Mouse (Mus musculus) T-helper 17 cell (primary cell): ENCODE measurements around the gene Lrrtm4.

Source experiments
- in situ Hi-C, 2 experiments: fragments of 300-600 bp; cut with MboI, MseI; formaldehyde crosslinking; loops; 1 replicate in 1 of 2; 2 replicates in 1 of 2; pipeline ENCODE4 v1.15.1; 2025; ENCODE audit warnings: high pct_unique_total_duplicates in 2 of 2

Gene Lrrtm4

GRCm38 (mm10) chr6:80018765-80019164 is at the start of gene Lrrtm4:
TSS of gene Lrrtm4 (plus strand) at chr6:80018877.
- in situ Hi-C loops: loop anchor here in 1 of 2 experiments (25.0 kb wide), 1 partner anchor 506 kb away; no protein-coding TSS in a partner anchor

DNA sequence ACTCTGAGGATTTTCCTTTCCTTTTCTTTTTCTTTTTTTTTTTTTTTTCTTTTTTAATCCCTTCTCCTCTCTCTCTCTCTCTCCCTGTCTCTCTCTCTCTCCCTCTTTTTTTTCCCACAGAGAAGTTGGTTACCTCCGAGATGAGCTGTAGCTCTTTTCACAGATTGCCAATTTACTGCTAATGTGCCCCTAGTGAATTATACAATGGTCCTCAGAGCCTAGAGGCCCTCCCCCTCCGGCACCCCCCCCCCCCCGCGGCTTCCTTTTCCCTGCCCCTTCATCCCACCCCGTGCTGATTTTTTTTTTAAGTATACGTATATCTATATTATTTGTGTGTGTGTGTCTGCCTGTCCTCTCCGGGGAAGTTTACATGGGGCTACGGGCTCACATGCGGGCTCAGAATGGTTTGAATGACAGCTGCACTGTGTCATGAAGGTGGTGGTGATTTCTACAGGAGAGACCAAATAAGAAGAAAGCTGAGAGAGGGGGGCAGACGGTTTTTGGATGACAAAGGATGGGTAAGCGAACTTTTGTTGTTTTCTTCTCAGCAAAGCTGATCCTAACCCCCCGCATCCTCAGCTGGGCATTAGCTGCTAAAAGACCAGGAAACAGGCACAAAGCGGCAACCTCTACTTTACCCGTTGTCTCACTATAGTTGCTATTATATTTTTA is 648 bp downstream of the Lrrtm4 start:
- in situ Hi-C loops: loop anchor here in 1 of 2 experiments (25.0 kb wide), 1 partner anchor 507 kb away; no protein-coding TSS in a partner anchor

DNA sequence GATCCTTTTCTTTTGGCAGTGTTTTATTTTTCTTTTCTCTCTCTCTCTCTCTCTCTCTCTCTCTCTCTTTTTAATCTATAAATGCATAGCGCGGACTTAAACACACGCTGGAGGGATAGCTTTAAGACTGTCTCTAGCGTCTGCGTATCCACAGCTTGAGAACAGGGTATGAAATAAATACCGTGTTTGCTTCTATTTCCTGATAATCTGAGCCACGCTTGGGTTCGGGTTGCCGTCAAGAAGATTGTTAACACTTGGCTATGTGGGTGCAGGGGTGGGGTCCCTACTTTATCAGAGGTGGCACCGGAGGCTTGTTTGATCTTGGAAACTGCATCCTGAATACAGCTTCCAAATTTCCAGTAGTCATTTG is 1.2 kb downstream of the Lrrtm4 start:
- in situ Hi-C loops: loop anchor here in 1 of 2 experiments (25.0 kb wide), 1 partner anchor 508 kb away; no protein-coding TSS in a partner anchor

DNA sequence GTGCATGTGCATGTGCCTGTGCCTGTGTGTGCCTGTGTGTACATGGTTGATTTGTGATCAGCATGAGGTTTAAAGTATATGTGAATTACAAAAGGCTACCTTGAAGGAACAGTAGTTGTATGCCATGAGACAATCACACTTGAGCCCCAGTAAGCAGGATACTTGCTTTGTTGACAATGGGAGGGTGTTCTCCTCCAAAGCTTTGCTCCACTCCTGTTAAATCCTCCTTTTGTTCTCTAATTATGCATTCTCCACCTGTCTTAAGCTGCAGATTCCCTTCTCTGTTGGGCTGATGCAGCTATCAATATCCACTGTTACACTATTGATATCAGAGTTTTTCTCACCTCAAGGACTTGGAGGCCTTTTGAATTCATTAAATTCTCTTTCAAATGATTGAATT is 38.2 kb downstream of the Lrrtm4 start:
- in situ Hi-C loops: no loop called here

GRCm38 (mm10) chr6:80078001-80078400 is 59.3 kb downstream of the Lrrtm4 start:
- in situ Hi-C loops: no loop called here

GRCm38 (mm10) chr6:80079290-80079689 is 60.6 kb downstream of the Lrrtm4 start:
- in situ Hi-C loops: no loop called here

GRCm38 (mm10) chr6:80094909-80095308 is 76.2 kb downstream of the Lrrtm4 start:
- in situ Hi-C loops: no loop called here

DNA sequence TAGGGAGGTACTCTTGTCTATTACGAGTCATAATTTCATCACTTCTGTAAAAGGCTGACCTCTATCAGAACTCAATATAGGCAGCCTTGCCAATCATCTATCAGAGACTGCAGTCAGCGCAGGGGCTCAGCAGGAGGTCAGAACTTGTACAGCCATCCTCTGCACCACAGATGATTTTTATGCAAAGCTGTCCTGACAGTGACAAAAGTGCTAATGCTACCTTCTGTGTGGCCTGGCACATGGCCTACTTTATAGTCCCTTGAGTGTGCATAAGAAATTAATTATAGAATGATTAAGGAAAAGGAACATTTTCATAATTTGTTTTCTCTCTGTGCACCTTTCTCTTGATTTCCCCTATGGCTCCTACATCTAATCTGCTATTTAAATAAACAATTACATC is 86.7 kb downstream of the Lrrtm4 start:
- in situ Hi-C loops: no loop called here

- in situ Hi-C loops: no loop called here
These were observed 87.2 kb downstream of the Lrrtm4 start for GRCm38 (mm10) chr6:80105843-80106242.

DNA sequence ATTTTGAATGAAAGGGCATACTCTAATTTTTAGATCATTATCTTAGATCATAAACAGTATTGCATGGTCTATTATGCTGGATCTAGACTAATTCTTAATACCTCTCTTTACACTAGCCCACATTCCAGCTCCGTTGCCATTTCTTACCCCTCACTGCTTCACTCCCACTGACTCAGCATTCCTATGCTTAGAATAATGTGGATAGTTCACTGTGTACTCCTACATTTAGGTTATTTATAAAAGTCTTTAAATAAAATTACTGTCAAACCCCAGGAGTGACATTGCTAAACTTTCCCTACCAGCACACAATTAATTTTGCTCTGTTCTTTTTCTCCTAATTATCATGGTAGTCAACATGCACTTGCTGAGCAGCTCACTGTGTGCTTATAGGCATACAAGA is 107.7 kb downstream of the Lrrtm4 start:
- in situ Hi-C loops: no loop called here

- in situ Hi-C loops: no loop called here
These were observed 143.9 kb downstream of the Lrrtm4 start for GRCm38 (mm10) chr6:80162585-80162984.

DNA sequence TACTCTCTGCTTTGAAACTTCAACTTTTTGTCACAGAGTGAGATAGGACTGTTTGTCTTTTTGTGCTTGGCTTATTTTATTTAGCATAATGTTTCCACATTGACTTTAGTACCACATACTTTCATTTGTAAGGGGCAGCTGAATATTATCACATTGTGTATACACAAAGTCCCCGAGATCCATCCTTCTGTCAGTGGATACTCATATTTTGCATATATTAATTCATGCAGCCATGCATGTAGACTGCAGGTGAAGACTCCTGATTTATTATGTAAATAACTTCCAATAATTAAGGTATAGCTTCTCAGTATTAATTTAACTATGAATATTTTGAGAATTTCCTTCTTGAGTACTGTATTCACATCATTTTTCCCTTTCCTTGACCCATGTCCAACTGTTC is 163.2 kb downstream of the Lrrtm4 start:
- in situ Hi-C loops: no loop called here

- in situ Hi-C loops: no loop called here
These were observed 163.7 kb downstream of the Lrrtm4 start for GRCm38 (mm10) chr6:80182353-80182752.

DNA sequence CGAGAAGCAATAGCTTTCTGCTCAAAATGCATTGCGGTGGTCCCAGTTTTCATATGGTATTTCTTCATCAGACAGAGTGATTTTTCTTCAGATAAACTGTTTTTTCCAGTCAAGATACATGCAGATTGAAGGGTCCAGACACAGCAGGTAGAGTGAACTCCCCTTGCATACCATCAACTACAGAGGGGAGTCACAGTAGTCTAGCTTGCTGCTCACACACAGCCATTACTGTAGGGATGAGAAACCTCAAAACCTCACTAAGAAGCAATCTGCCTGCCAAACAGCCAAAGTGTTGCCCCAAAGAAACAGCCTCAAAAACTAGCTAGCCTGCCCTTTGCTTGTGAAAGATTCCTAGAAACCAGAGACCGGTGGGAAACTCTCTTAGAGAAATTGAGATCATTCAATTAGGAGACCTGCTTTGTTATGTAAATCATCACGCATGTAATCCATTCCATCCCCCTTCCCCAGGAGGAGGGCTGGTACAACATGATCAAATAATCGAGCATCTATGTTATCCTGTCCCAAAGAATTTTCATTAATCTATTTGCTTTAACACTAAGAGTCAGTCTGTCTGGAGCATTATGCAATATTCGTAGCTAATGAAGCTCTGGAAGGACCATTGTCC is 166.9 kb downstream of the Lrrtm4 start:
- in situ Hi-C loops: no loop called here

DNA sequence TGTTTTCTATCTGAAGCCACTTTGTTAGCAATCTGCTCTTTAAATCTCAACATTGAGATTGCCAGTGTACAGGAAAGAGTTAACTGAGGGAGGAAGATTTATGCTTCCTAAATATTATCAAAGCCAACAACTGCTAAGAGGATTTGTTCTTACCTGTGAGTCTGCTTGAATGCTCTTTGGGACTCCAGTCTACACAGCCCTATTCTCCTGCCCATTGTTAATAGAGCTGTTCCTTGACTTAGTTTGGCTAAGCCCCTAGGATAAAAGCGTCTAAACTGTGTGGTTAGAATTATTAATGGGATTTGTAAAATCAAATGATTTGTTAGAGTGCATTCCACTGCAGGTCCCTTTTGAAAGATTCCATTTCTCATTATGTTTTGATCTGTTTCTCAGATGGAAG is 168.1 kb downstream of the Lrrtm4 start:
- in situ Hi-C loops: no loop called here

- in situ Hi-C loops: no loop called here
These were observed 190.8 kb downstream of the Lrrtm4 start for GRCm38 (mm10) chr6:80209476-80209875.

GRCm38 (mm10) chr6:80210281-80210680 is 191.6 kb downstream of the Lrrtm4 start:
- in situ Hi-C loops: no loop called here

DNA sequence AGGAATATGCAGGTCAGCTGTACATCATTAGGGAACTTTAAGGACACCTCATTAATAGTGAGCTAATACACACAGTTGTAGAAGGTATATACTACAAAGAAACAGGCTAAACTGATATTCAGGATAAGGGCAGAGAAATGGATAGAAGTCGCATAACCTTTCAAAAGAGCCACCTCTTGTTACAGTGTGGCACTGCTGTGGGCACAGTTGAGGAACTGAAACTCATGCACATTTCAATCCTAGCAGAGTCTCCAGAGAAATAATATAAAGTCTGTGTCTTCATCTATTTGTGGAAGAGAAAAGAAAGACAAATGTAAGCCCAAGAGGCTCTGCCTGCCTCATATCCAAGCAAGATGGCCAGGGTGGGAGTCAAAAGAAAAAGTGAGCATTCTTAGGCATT is 242.9 kb downstream of the Lrrtm4 start:
- in situ Hi-C loops: no loop called here

GRCm38 (mm10) chr6:80263972-80264371 is 245.3 kb downstream of the Lrrtm4 start:
- in situ Hi-C loops: no loop called here

DNA sequence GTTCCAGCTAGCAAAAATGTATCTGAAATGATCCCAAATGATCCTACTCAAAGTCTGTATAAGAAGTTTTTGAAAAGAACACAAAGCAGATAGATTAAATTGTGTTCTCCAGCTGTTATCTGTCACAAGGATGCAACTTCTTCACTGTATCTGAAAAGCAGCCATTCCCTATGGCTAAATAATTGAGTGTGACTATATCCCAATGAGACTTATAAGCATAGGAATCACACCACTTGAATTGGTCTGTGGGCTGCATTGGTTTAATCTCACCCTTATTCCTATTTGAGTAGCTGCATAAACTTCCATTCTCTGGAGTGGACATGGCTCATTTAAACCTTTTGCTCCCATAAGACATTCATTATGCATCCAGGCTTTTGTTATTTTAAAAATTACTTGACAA is 245.9 kb downstream of the Lrrtm4 start:
- in situ Hi-C loops: no loop called here

DNA sequence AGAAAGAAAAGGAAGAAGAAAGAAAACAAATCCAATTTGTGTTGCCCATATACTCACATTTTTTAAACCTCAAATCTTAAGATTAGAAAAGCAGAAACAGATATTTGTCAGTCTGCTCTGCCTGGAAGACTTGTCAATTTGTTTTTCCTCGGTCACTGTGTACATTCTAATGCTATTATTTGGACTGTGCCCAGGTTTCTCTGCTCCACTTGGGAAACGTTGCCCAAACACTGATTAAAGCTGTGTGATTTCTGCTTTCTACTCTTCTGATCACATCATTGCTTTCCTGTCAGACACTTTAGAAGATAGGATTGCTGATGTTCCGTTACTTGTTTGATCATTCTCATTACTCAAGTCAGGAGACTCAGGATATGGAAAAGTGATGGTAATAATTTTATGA is 247.1 kb downstream of the Lrrtm4 start:
- in situ Hi-C loops: no loop called here

DNA sequence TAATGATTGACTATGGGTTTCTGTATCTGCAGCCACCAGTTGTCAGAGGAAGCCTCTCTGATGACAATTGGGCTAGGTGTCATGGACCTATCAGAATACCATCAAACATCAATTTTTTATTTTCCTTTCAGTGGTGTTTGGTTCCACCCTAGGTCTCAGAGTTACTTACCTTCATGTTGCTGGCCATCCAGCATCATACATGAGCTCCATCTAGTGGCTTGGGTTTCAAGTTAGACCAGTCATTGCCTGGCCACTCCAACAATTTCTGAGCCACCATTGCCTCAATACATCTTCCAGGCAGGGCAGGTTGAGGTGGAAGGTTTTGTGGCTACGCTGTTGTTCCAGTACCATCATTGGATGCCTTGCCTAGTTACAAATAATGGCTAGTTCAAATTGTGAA is 268.3 kb downstream of the Lrrtm4 start:
- in situ Hi-C loops: no loop called here

- in situ Hi-C loops: loop anchor here in 1 of 2 experiments (10.0 kb wide), 1 partner anchor 1813 kb away; no protein-coding TSS in a partner anchor
These were observed 283.2 kb downstream of the Lrrtm4 start for GRCm38 (mm10) chr6:80301871-80302270.
